Mouse (Mus musculus) intestine, postnatal 0 days (tissue): ENCODE results near the gene Apoc3. TPM values are rescaled to one million over a fixed set of nuclear protein-coding genes. Genes with fewer than 3 reads are reported as not detected.

Experiments
- ATAC-seq: fragments of 200-750 bp; cut with Nextera tagmentation; 2 replicates; pipeline ENCODE4 v1.8.0; 2017; ENCODE audit warnings: mild to moderate bottlenecking, moderate TSS enrichment, moderate library complexity
- H3K27ac ChIP-seq: fragments of 300-500 bp; sonication (generic); 2 replicates; pipeline ENCODE4 v1.5.1; 2014; ENCODE audit warnings: mild to moderate bottlenecking, low read depth, low read length, moderate library complexity
- H3K27me3 ChIP-seq: fragments of 300-500 bp; sonication (generic); replicated peaks from 2 replicates; pipeline ENCODE4 v1.6.1; 2014; ENCODE audit warnings: low read length, mixed read lengths; ENCODE audit not compliant: control insufficient read depth, insufficient read depth
- H3K36me3 ChIP-seq: fragments of 300-500 bp; sonication (generic); 2 replicates; pipeline ENCODE4 v1.6.1; 2014; ENCODE audit warnings: mild to moderate bottlenecking, moderate library complexity; ENCODE audit not compliant: control insufficient read depth, insufficient read depth
- H3K4me1 ChIP-seq: fragments of 300-500 bp; sonication (generic); replicated peaks from 2 replicates; pipeline ENCODE4 v1.6.1; 2014; ENCODE audit warnings: antibody characterized with exemption, low read length, mixed read lengths; ENCODE audit not compliant: control insufficient read depth, insufficient read depth
- H3K4me2 ChIP-seq: fragments of 300-500 bp; sonication (generic); replicated peaks from 2 replicates; pipeline ENCODE4 v1.6.1; 2014; ENCODE audit warnings: low read depth, mild to moderate bottlenecking, moderate library complexity
- H3K4me3 ChIP-seq: fragments of 300-500 bp; sonication (generic); 2 replicates; pipeline ENCODE4 v1.5.1; 2014; ENCODE audit warnings: low read depth, low read length
- H3K9ac ChIP-seq: fragments of 300-500 bp; sonication (generic); 2 replicates; pipeline ENCODE4 v1.6.1; 2014; ENCODE audit warnings: mild to moderate bottlenecking, low read depth, low read length
- H3K9me3 ChIP-seq: fragments of 300-500 bp; sonication (generic); 2 replicates; pipeline ENCODE4 v1.6.1; 2016; ENCODE audit warnings: mixed run types; ENCODE audit not compliant: control insufficient read depth
- CTCF ChIP-seq: sonication (generic); IDR thresholded peaks from 2 replicates; pipeline ENCODE4 v1.5.1; 2016; ENCODE audit warnings: low read depth, mild to moderate bottlenecking, control low read depth, antibody characterized with exemption, moderate library complexity
- WGBS: fragments of 180-500 bp; shearing (Covaris S2); extraction: QIAGEN DNeasy Blood & Tissue Kit; methylation state at CpG from one replicate; pipeline ENCODE4 v1.1.7; 2014; 5-methylcytosine and 5-hydroxymethylcytosine counted together
- polyA plus RNA-seq: library from polyadenylated mRNA; unstranded; fragments of >200 nt; fragmentation: Nextera tagmentation; extraction: Ambion mirVana; gene quantifications from 2 replicates; pipeline ENCODE4 v1.2.1, GENCODE M21; 2015

The Apoc3 gene
- polyA plus RNA-seq, 1 experiment from 2014 or later: 8,903 TPM

DNA sequence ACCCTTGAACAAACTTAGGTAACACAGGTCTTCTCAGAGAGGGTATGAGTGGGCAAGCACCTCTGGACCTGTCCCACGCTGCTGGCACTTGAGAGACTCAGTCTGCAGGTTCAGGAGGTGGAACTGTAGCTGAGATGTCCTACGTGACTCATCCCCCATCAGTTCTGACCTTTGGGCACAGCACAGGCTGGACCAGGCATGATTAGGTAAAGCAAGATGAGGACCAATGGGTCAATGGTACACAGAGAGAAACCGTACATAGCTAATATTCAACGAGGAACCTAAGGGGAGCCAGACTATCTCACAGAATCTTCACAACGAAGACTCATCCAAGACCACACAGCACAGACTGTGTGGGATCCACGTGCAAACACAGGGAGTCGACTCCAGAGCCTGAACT, 3.4 kb upstream of the Apoc3 start:
- Histone ChIP-seq H3K9me3 (no peaks in the 10 kb centered on the region), H3K9ac (no peak overlapping the region), H3K36me3 (peaks cover 6% of the 10 kb centered on the region; the same call in 1 of the 2 replicates), H3K4me1 (peaks cover 2% of the 10 kb centered on the region; the same call in 1 of the 2 replicates), H3K4me2 (no peak overlapping the region), H3K27me3 (no peaks in the 10 kb centered on the region), H3K27ac (peak overlapping the region; percentile 95), H3K4me3 (no peak overlapping the region)
- WGBS: 60% methylated on average over 7 of the region's 7 CpGs
- ATAC-seq: peak; percentile 32
- TF ChIP-seq CTCF: no peak

- TF ChIP-seq CTCF: no peak
- H3K27ac ChIP-seq: peak overlapping the region; percentile 96
- no peaks in the 10 kb centered on the region for H3K9me3 ChIP-seq
- no peaks in the 10 kb centered on the region for H3K36me3 ChIP-seq
- ATAC-seq: peak; percentile 47
- peak overlapping the region; percentile 61 for H3K4me2 ChIP-seq
- no peaks in the 10 kb centered on the region for H3K27me3 ChIP-seq
- peaks cover 2% of the 10 kb centered on the region; the same call in 1 of the 2 replicates for H3K4me1 ChIP-seq
- 28% methylated on average over 4 of the region's 4 CpGs for WGBS
- H3K9ac ChIP-seq: peak overlapping the region; percentile 22; the same call in 1 of the 2 replicates
- H3K4me3 ChIP-seq: no peak overlapping the region
Measured at GRCm38 (mm10) chr9:46235649-46236048, 213 bp upstream of the Apoc3 start.

DNA sequence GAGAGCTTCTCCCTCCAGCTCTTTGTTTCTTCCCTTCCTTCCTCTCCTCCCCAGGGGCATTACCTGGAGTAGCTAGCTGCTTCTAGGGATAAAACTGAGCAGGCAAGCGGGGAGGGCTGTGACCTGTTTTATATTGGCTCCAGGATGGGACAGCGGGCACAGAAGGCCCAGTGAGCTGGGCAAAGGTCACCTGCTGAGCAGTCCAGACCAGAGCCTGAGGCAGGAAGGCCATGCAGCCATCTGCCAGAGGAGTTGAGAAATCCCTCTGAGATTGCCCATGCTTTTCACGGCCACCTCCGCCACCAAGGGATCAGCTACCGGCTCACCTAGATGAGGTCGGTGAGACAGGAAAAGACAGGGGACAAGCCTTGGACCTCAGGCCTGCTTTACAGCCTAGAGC, 240 bp downstream of the Apoc3 start:
- Histone ChIP-seq H3K9ac (peak overlapping the region; percentile 67), H3K4me2 (peak overlapping the region; percentile 61), H3K27ac (peak overlapping the region; percentile 96), H3K4me3 (peak overlapping the region; percentile 24), H3K36me3 (no peaks in the 10 kb centered on the region), H3K9me3 (no peaks in the 10 kb centered on the region), H3K27me3 (no peaks in the 10 kb centered on the region), H3K4me1 (peaks cover 2% of the 10 kb centered on the region; the same call in 1 of the 2 replicates)
- TF ChIP-seq CTCF: no peak
- peak; percentile 59 for ATAC-seq
- 47% methylated on average over 6 of the region's 6 CpGs for WGBS

DNA sequence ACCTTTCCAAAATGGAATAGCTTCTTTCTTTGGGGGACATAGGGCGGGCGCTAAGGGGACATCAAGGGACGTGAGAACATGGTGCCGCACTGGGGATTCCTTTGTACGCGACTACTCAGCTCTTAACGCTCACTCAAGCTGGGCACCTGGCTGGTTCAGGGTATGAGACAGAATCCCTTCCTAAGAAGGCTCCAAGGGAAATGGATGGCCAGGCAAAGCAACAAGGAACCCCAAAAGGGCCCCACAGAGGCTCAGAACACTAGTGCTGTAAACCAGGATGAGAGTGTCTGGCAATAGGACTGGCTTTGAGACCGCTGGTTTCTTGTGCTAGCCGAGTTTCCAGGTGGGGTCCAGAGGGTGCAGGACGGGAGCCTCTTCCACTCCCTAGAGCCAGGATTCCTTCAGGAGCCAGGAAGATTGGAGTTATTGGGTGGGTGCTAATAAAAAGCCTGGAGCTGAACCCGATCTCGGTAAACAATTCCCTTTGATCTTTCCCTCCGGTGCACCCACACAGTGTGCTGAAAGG, 4.9 kb downstream of the Apoc3 start:
- peak overlapping the region; percentile 96 for H3K27ac ChIP-seq

DNA sequence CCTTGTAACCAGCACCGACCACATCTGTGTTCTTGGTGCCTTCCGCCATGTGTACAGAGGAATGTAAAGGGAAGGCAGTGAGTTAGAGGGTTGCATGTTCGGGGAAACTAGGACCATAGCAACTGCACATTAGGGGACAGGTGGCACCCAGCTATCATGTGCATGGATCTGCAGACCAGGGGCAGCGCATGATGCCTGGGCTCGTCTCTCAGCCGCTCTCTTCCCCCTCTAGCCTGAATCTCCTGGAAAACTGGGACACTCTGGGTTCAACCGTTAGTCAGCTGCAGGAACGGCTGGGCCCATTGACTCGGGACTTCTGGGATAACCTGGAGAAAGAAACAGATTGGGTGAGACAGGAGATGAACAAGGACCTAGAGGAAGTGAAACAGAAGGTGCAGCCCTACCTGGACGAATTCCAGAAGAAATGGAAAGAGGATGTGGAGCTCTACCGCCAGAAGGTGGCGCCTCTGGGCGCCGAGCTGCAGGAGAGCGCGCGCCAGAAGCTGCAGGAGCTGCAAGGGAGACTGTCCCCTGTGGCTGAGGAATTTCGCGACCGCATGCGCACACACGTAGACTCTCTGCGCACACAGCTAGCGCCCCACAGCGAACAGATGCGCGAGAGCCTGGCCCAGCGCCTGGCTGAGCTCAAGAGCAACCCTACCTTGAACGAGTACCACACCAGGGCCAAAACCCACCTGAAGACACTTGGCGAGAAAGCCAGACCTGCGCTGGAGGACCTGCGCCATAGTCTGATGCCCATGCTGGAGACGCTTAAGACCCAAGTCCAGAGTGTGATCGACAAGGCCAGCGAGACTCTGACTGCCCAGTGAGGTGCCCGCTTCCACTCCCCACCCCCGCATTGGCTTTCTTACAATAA, 5.6 kb downstream of the Apoc3 start:
- peak; percentile 35 for ATAC-seq
- H3K27me3 ChIP-seq: no peaks in the 10 kb centered on the region
- peak overlapping the region; percentile 41 for H3K4me3 ChIP-seq
- WGBS: 14% methylated on average over 37 of the region's 37 CpGs
- H3K4me2 ChIP-seq: peak overlapping the region; percentile 69
- H3K27ac ChIP-seq: peak overlapping the region; percentile 96
- H3K9me3 ChIP-seq: no peaks in the 10 kb centered on the region
- peak overlapping the region; percentile 55 for H3K9ac ChIP-seq
- no peaks in the 10 kb centered on the region for H3K36me3 ChIP-seq
- TF ChIP-seq CTCF: peak; percentile 94
- H3K4me1 ChIP-seq: 0 out of 2 replicates have a peak, but pooled peaks cover under 1% of the 10 kb centered on the region

More for the DNA sequence above, 4.9 kb downstream of the Apoc3 start:
- Histone ChIP-seq H3K27me3 (no peaks in the 10 kb centered on the region), H3K4me3 (peak overlapping the region; percentile 41), H3K9ac (peak overlapping the region; percentile 55), H3K9me3 (no peaks in the 10 kb centered on the region), H3K4me2 (peak overlapping the region; percentile 69), H3K4me1 (no peaks in the 10 kb centered on the region; the same call in 1 of the 2 replicates), H3K36me3 (no peaks in the 10 kb centered on the region)
- ATAC-seq: peak; percentile 20
- no peak for TF ChIP-seq CTCF
- 11% methylated on average over 13 of the region's 13 CpGs for WGBS

DNA sequence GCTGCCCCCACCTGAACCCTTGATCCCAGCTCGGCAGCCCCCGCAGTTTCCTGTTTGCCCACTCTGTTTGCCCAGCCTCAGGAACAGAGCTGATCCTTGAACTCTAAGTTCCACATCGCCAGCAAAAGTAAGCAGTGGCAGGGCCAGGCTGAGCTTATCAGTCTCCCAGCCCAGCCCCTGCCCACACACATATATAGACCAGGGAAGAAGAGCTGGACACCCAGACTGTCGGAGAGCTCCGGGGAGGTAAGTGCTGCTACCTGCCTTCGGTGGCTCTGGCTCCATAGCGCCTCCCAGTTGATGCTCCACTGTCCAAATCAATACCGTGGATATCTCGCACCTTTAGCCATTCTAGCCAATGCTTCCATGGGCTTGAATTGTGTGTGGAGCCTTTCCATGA, 6.9 kb downstream of the Apoc3 start, which contains the start of gene Apoa1:
Apoa1 (plus strand) TSS at position 90 of the 400 bp plus-strand sequence.
- H3K27me3 ChIP-seq: no peaks in the 10 kb centered on the region
- no peaks in the 10 kb centered on the region for H3K9me3 ChIP-seq
- H3K4me2 ChIP-seq: peak within 1 kb of the TSS; percentile 69
- TF ChIP-seq CTCF: peak; percentile 53
- peak within 1 kb of the TSS; percentile 55 for H3K9ac ChIP-seq
- peak within 1 kb of the TSS; percentile 41 for H3K4me3 ChIP-seq
- 28% methylated on average over 9 of the region's 9 CpGs for WGBS
- H3K4me1 ChIP-seq: 0 out of 2 replicates have a peak, but pooled peaks cover 3% of the 10 kb centered on the region
- H3K27ac ChIP-seq: peak within 1 kb of the TSS; percentile 96
- no peaks in the 10 kb centered on the region; the same call in 1 of the 2 replicates for H3K36me3 ChIP-seq
- ATAC-seq: peak; percentile 34
